Mouse (Mus musculus) kidney, embryonic 16.5 days (tissue): Measurements from ENCODE around the gene Atp6v1g1. TPM values are rescaled to one million over a fixed set of nuclear protein-coding genes. Genes with fewer than 3 reads are reported as not detected.

ENCODE experiments used
- ATAC-seq: fragments of 200-750 bp; cut with Nextera tagmentation; 2 replicates; pipeline ENCODE4 v1.8.0; 2017; ENCODE audit warnings: moderate TSS enrichment; ENCODE audit not compliant: low FRiP score, low TSS enrichment
- H3K27ac ChIP-seq: fragments of 300-500 bp; sonication (generic); 2 replicates; pipeline ENCODE4 v1.5.1; 2014; ENCODE audit warnings: low read length
- H3K27me3 ChIP-seq: fragments of 300-500 bp; sonication (generic); 2 replicates; pipeline ENCODE4 v1.6.1; 2014; ENCODE audit warnings: low read length, control low read depth, mixed read lengths; ENCODE audit not compliant: insufficient read depth
- H3K36me3 ChIP-seq: fragments of 300-500 bp; sonication (generic); 2 replicates; pipeline ENCODE4 v1.6.1; 2014; ENCODE audit warnings: low read length, control low read depth, mixed read lengths; ENCODE audit not compliant: insufficient read depth
- H3K4me1 ChIP-seq: fragments of 300-500 bp; sonication (generic); 2 replicates; pipeline ENCODE4 v1.6.1; 2014; ENCODE audit warnings: low read length, control low read depth, mixed read lengths; ENCODE audit not compliant: insufficient read depth
- H3K4me2 ChIP-seq: fragments of 300-500 bp; sonication (generic); replicated peaks from 2 replicates; pipeline ENCODE4 v1.6.1; 2014; ENCODE audit warnings: low read depth, low read length
- H3K4me3 ChIP-seq: fragments of 300-500 bp; sonication (generic); 2 replicates; pipeline ENCODE4 v1.5.1; 2014; ENCODE audit warnings: mild to moderate bottlenecking, low read length
- H3K9ac ChIP-seq: fragments of 300-500 bp; sonication (generic); replicated peaks from 2 replicates; pipeline ENCODE4 v1.6.1; 2014; ENCODE audit warnings: low read length
- H3K9me3 ChIP-seq: fragments of 300-500 bp; sonication (generic); 2 replicates; pipeline ENCODE4 v1.6.1; 2016; ENCODE audit warnings: low read length, control low read depth
- WGBS: fragments of 180-500 bp; shearing (Covaris S2); extraction: QIAGEN DNeasy Blood & Tissue Kit; methylation state at CpG from one replicate; pipeline ENCODE4 v1.1.7; 2014; 5-methylcytosine and 5-hydroxymethylcytosine counted together
- polyA plus RNA-seq: library from polyadenylated mRNA; unstranded; fragments of >200 nt; fragmentation: Nextera tagmentation; extraction: Ambion mirVana; gene quantifications from 2 replicates; pipeline ENCODE4 v1.2.1, GENCODE M21; 2015

Gene Atp6v1g1
- polyA plus RNA-seq, 1 experiment from 2014 or later, result 320 TPM

- ATAC-seq, result no peak
- Histone ChIP-seq H3K36me3 (no peaks in the 10 kb centered on the region), H3K4me3 (no peak overlapping the region), H3K9ac (no peak overlapping the region), H3K4me2 (no peak overlapping the region), H3K27ac (0 out of 2 replicates have a peak overlapping the region, but pooled peaks have one; percentile 15), H3K27me3 (no peaks in the 10 kb centered on the region), H3K4me1 (peaks cover 5% of the 10 kb centered on the region), H3K9me3 (no peaks in the 10 kb centered on the region)
- WGBS, result 53% methylated on average over 5 of the region's 5 CpGs
These were observed 50.0 kb downstream of the Atp6v1g1 start for GRCm38 (mm10) chr4:63594459-63595110.

GRCm38 (mm10) chr4:63595259-63595658, 50.7 kb downstream of the Atp6v1g1 start:
- Histone ChIP-seq H3K36me3 (no peaks in the 10 kb centered on the region), H3K27ac (no peak overlapping the region), H3K4me3 (no peak overlapping the region), H3K9ac (no peak overlapping the region), H3K9me3 (no peaks in the 10 kb centered on the region), H3K4me2 (no peak overlapping the region), H3K27me3 (no peaks in the 10 kb centered on the region), H3K4me1 (peaks cover 5% of the 10 kb centered on the region)
- WGBS, result 58% methylated on average over 10 of the region's 10 CpGs
- ATAC-seq, result no peak

- 96% methylated on average over 4 of the region's 4 CpGs for WGBS
- no peak for ATAC-seq
- Histone ChIP-seq H3K4me1 (peaks cover 5% of the 10 kb centered on the region), H3K27ac (no peak overlapping the region), H3K4me3 (no peak overlapping the region), H3K36me3 (no peaks in the 10 kb centered on the region), H3K4me2 (no peak overlapping the region), H3K27me3 (no peaks in the 10 kb centered on the region), H3K9me3 (no peaks in the 10 kb centered on the region), H3K9ac (no peak overlapping the region)
These were observed 51.4 kb downstream of the Atp6v1g1 start for GRCm38 (mm10) chr4:63596010-63596409.

Other genes starting within 250 kb of the Atp6v1g1 start
- gene Orm1, start 200.2 kb upstream of the Atp6v1g1 start, polyA plus RNA-seq, result not detected in 2 replicates
- gene Orm3, start 188.6 kb upstream of the Atp6v1g1 start, polyA plus RNA-seq, result not detected in 2 replicates
- gene Orm2, start 182.3 kb upstream of the Atp6v1g1 start, polyA plus RNA-seq, result not detected in 2 replicates
- 7.1 and 9.4 TPM in 2 replicates for gene Akna, start 141.4 kb upstream of the Atp6v1g1 start, polyA plus RNA-seq
- 4.8 and 5.6 TPM in 2 replicates for gene Whrn, start 48.8 kb upstream of the Atp6v1g1 start, polyA plus RNA-seq
- gene Tmem268, start 14.0 kb downstream of the Atp6v1g1 start, polyA plus RNA-seq, result 6.6 TPM in 2 replicates
- gene Gm11213, start 60.5 kb downstream of the Atp6v1g1 start, polyA plus RNA-seq, result not detected in 2 replicates
- not detected in 2 replicates for gene Tex48, start 77.7 kb downstream of the Atp6v1g1 start, polyA plus RNA-seq
- not detected in 2 replicates for gene Gm11214, start 118.6 kb downstream of the Atp6v1g1 start, polyA plus RNA-seq
- 1.3 TPM in 2 replicates for gene Tnfsf15, start 200.3 kb downstream of the Atp6v1g1 start, polyA plus RNA-seq